Mouse (Mus musculus) lung, embryonic 15.5 days (tissue): ENCODE data around the gene Mcrs1. TPM values are rescaled to one million over a fixed set of nuclear protein-coding genes. Genes with fewer than 3 reads are reported as not detected.
A peak's percentile ranks its signal among the peaks of the same experiment; 100 is the strongest.

Experiments used
- ATAC-seq: fragments of 200-750 bp; cut with Nextera tagmentation; 2 replicates; pipeline ENCODE4 v1.8.0; 2017; ENCODE audit warnings: moderate number of reproducible peaks, borderline replicate concordance; ENCODE audit not compliant: low FRiP score, low TSS enrichment; ENCODE audit errors: extremely low read depth
- H3K27ac ChIP-seq: fragments of 300-500 bp; sonication (generic); 2 replicates; pipeline ENCODE4 v1.5.1; 2015; ENCODE audit warnings: moderate library complexity, mild to moderate bottlenecking, inconsistent platforms
- H3K27me3 ChIP-seq: fragments of 300-500 bp; sonication (generic); 2 replicates; pipeline ENCODE4 v1.6.1; 2015; ENCODE audit warnings: inconsistent platforms
- H3K36me3 ChIP-seq: fragments of 300-500 bp; sonication (generic); 2 replicates; pipeline ENCODE4 v1.6.1; 2015; ENCODE audit warnings: inconsistent platforms
- H3K4me1 ChIP-seq: fragments of 300-500 bp; sonication (generic); 2 replicates; pipeline ENCODE4 v1.6.1; 2015; ENCODE audit warnings: inconsistent platforms
- H3K4me2 ChIP-seq: fragments of 300-500 bp; sonication (generic); 2 replicates; pipeline ENCODE4 v1.6.1; 2015; ENCODE audit warnings: inconsistent platforms, mild to moderate bottlenecking, moderate library complexity
- H3K4me3 ChIP-seq: fragments of 300-500 bp; sonication (generic); 2 replicates; pipeline ENCODE4 v1.5.1; 2015; ENCODE audit warnings: mild to moderate bottlenecking, inconsistent platforms
- H3K9ac ChIP-seq: fragments of 300-500 bp; sonication (generic); 2 replicates; pipeline ENCODE4 v1.6.1; 2015; ENCODE audit warnings: inconsistent platforms
- H3K9me3 ChIP-seq: fragments of 300-500 bp; sonication (generic); 2 replicates; pipeline ENCODE4 v1.6.1; 2016; ENCODE audit warnings: inconsistent platforms
- WGBS: fragments of 180-500 bp; shearing (Covaris S2); methylation state at CpG from one replicate; pipeline ENCODE4 v1.1.7; 2015; 5-methylcytosine and 5-hydroxymethylcytosine counted together
- polyA plus RNA-seq: library from polyadenylated mRNA; unstranded; fragments of >200 nt; fragmentation: Nextera tagmentation; extraction: Ambion mirVana; gene quantifications from 2 replicates; pipeline ENCODE4 v1.2.1, GENCODE M21; 2015

Mcrs1 gene
- polyA plus RNA-seq, result 141 TPM in 2 replicates

DNA sequence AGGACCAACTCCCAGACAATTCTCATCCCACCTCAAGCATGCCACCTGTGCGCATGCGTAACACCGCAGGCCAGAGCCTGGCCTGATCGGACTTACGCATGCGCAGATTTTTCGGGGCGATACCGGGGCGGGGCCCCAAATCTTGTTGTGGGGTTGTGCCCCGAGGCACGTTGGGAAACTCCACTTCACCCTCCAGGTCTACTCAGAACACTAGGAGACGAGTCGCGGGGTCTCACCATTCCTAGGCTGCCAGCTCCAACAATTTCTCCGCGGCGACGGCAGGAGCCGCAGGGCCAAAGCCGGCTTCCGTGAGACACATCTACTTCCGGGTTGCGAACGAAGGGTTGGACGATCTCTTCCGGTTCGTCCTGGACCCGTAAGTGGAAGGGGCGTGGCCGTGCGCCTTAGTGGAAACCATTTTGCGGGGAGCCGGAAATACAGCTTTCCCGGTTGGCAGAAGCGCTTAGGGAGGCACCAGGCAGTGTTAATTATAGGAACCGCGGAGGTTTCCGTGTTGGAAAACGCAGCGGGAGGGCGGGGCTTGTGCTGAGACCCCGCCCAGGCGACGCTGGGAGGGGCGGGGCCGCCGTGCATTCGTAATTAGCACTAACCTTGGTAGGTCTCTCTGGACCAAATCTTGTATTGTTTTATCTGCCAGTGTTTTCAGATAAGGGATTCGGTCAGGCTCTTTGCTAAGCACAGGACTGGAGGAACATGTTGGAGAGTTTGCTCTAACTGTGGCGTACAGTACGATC lies at the start of gene Mcrs1:
Mcrs1 (minus strand) TSS at position 336 of the 755 bp plus-strand sequence.
- Histone ChIP-seq H3K27ac (peak within 1 kb of the TSS; percentile 99), H3K27me3 (no peaks in the 10 kb centered on the region), H3K36me3 (peaks cover 16% of the 10 kb centered on the region), H3K9ac (peak within 1 kb of the TSS; percentile 65), H3K9me3 (no peaks in the 10 kb centered on the region), H3K4me1 (peaks cover 15% of the 10 kb centered on the region), H3K4me2 (peak within 1 kb of the TSS; percentile 80), H3K4me3 (peak within 1 kb of the TSS; percentile 85)
- WGBS, result under 1% methylated on average over 52 of the region's 52 CpGs
- ATAC-seq, result peak; percentile 94

DNA sequence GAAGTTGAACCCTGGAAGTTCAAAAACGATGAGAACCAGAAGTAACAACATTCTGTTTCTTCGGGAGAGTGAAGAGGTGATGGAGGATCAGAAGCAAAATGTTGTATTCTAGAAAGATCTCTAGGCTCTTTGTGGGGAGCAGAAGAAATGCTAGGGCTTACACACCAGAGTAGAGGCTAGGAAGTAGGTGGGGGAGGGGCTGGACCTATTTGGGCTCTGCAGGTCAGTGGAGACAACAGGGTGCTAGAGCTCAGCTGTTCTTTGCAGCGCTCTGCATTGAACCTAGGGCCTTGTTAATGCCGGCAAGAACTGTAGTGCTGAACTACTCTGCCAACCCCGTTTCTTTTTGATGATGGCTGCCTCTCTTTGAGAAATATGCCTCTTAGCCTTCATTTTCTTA lies 44.5 kb upstream of the Mcrs1 start:
- 32% methylated on average over 5 of the region's 5 CpGs for WGBS
- H3K36me3 ChIP-seq, result no peaks in the 10 kb centered on the region
- no peaks in the 10 kb centered on the region for H3K9me3 ChIP-seq
- ATAC-seq, result no peak
- H3K27ac ChIP-seq, result no peak overlapping the region
- peak overlapping the region; percentile 76 for H3K4me3 ChIP-seq
- peaks cover 10% of the 10 kb centered on the region for H3K4me1 ChIP-seq
- H3K27me3 ChIP-seq, result no peaks in the 10 kb centered on the region
- no peak overlapping the region for H3K9ac ChIP-seq
- H3K4me2 ChIP-seq, result peak overlapping the region; percentile 76

- Histone ChIP-seq H3K27ac (peak within 1 kb of the TSS; percentile 91), H3K36me3 (no peaks in the 10 kb centered on the region), H3K4me1 (peaks cover 10% of the 10 kb centered on the region), H3K4me2 (peak within 1 kb of the TSS; percentile 76), H3K9me3 (no peaks in the 10 kb centered on the region), H3K27me3 (no peaks in the 10 kb centered on the region), H3K9ac (peak within 1 kb of the TSS; percentile 66), H3K4me3 (peak within 1 kb of the TSS; percentile 76)
- peak; percentile 47 for ATAC-seq
- under 1% methylated on average over 16 of the region's 17 CpGs for WGBS
These were observed 43.8 kb upstream of the Mcrs1 start, which contains the start of gene Fam186b for GRCm38 (mm10) chr15:99295484-99295981. Gene Fam186b (minus strand): TSS chr15:99295888.

- Histone ChIP-seq H3K27ac (peak within 1 kb of the TSS; percentile 91), H3K4me1 (peaks cover 10% of the 10 kb centered on the region), H3K4me3 (peak within 1 kb of the TSS; percentile 76), H3K9ac (peak within 1 kb of the TSS; percentile 66), H3K36me3 (no peaks in the 10 kb centered on the region), H3K27me3 (no peaks in the 10 kb centered on the region), H3K9me3 (no peaks in the 10 kb centered on the region), H3K4me2 (peak within 1 kb of the TSS; percentile 76)
- under 1% methylated on average over 61 of the region's 64 CpGs for WGBS
- peak; percentile 97 for ATAC-seq
These were observed 43.1 kb upstream of the Mcrs1 start, which contains the start of gene Prpf40b for GRCm38 (mm10) chr15:99294813-99295374. Gene Prpf40b (plus strand): TSS chr15:99295087.

- H3K36me3 ChIP-seq, result no peaks in the 10 kb centered on the region
- ATAC-seq, result no peak
- peak overlapping the region; percentile 66 for H3K9ac ChIP-seq
- peaks cover 10% of the 10 kb centered on the region for H3K4me1 ChIP-seq
- peak overlapping the region; percentile 76 for H3K4me3 ChIP-seq
- H3K27me3 ChIP-seq, result no peaks in the 10 kb centered on the region
- H3K4me2 ChIP-seq, result peak overlapping the region; percentile 76
- WGBS, result 14% methylated on average over 16 of the region's 16 CpGs
- H3K9me3 ChIP-seq, result no peaks in the 10 kb centered on the region
- H3K27ac ChIP-seq, result 0 out of 2 replicates have a peak overlapping the region, but pooled peaks have one; percentile 91
These were observed 42.5 kb upstream of the Mcrs1 start for GRCm38 (mm10) chr15:99294287-99294686.

DNA sequence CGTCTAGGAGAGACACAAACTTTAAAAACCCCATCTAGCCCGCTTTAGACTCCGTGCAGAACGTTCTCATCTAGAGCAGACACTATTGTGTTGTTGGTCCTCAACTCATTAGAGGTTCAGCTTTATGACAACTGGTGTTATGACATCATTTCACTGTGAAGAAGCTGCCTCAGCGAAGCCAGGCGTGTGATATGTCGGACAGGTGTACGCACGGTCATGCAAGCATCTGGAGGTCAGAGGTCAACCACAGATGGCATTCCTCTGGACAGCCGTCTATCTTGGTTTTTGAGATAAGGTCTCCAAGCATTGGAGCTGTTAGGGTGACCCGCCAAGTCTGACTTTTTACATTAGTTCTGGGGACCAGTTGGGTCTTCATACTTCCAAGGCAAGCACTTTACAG lies 38.8 kb upstream of the Mcrs1 start:
- Histone ChIP-seq H3K36me3 (no peaks in the 10 kb centered on the region), H3K9ac (no peak overlapping the region), H3K27ac (no peak overlapping the region), H3K9me3 (no peaks in the 10 kb centered on the region), H3K4me2 (no peak overlapping the region), H3K4me3 (no peak overlapping the region), H3K27me3 (no peaks in the 10 kb centered on the region), H3K4me1 (peaks cover 6% of the 10 kb centered on the region)
- ATAC-seq, result no peak
- WGBS, result 74% methylated on average over 11 of the region's 11 CpGs

DNA sequence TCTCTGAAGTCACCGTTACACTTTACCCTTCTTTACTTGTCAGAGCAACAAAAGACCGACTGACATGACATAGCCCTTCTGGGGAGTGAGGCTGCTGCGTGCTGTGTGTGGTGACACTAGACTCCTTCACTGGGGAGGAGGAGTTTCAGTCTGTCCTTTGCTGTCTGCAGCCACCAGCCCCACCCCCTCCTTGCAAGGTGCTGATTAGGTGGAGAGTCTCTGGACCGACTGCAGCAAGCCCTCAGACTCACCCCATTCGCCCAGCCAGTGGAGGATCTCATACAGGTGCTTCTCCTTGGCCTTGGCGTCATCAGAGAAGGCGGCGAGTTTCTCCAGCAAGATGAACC lies 33.4 kb upstream of the Mcrs1 start:
- WGBS, result 41% methylated on average over 8 of the region's 8 CpGs
- ATAC-seq, result no peak
- no peaks in the 10 kb centered on the region for H3K27me3 ChIP-seq
- H3K4me3 ChIP-seq, result no peak overlapping the region
- no peaks in the 10 kb centered on the region for H3K9me3 ChIP-seq
- H3K4me1 ChIP-seq, result no peaks in the 10 kb centered on the region
- H3K36me3 ChIP-seq, result no peaks in the 10 kb centered on the region
- no peak overlapping the region for H3K9ac ChIP-seq
- H3K4me2 ChIP-seq, result no peak overlapping the region
- no peak overlapping the region for H3K27ac ChIP-seq

- no peak overlapping the region for H3K4me3 ChIP-seq
- no peak overlapping the region for H3K4me2 ChIP-seq
- H3K9ac ChIP-seq, result no peak overlapping the region
- no peaks in the 10 kb centered on the region for H3K36me3 ChIP-seq
- H3K9me3 ChIP-seq, result no peaks in the 10 kb centered on the region
- H3K27me3 ChIP-seq, result no peaks in the 10 kb centered on the region
- H3K4me1 ChIP-seq, result no peaks in the 10 kb centered on the region
- peak; percentile 57; the same call in 1 of the 2 replicates for ATAC-seq
- no peak overlapping the region for H3K27ac ChIP-seq
- WGBS, result 28% methylated on average over 14 of the region's 14 CpGs
These were observed 32.9 kb upstream of the Mcrs1 start for GRCm38 (mm10) chr15:99284527-99285188.

DNA sequence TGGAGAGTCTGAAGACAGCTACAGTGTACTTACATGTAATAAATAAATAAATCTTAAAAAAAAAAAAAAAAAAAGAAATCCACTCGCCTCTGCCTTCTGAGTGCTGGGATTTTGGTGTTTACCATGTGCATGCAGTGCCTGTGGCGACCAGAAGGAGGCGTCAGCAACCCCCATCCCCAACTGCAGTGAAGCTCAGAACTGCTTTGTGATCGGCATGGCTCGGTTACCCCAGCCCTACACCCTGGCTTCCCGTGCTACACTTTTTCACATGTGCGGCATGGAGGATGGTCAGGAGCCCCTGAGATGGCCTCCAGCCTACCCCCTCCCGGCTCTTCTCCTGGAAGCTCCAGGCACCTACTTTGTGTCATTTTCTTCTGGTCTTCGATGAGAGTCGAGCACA lies 31.7 kb upstream of the Mcrs1 start:
- Histone ChIP-seq H3K27me3 (no peaks in the 10 kb centered on the region), H3K4me1 (no peaks in the 10 kb centered on the region), H3K27ac (no peak overlapping the region), H3K9me3 (no peaks in the 10 kb centered on the region), H3K36me3 (no peaks in the 10 kb centered on the region), H3K9ac (no peak overlapping the region), H3K4me2 (no peak overlapping the region), H3K4me3 (no peak overlapping the region)
- ATAC-seq, result no peak
- 61% methylated on average over 10 of the region's 10 CpGs for WGBS

- 68% methylated on average over 7 of the region's 7 CpGs for WGBS
- H3K9ac ChIP-seq, result no peak overlapping the region
- no peak overlapping the region for H3K27ac ChIP-seq
- H3K9me3 ChIP-seq, result no peaks in the 10 kb centered on the region
- ATAC-seq, result no peak
- no peak overlapping the region for H3K4me2 ChIP-seq
- H3K4me3 ChIP-seq, result no peak overlapping the region
- H3K27me3 ChIP-seq, result no peaks in the 10 kb centered on the region
- no peaks in the 10 kb centered on the region for H3K36me3 ChIP-seq
- H3K4me1 ChIP-seq, result no peaks in the 10 kb centered on the region
These were observed 26.5 kb upstream of the Mcrs1 start for GRCm38 (mm10) chr15:99278271-99278670.

GRCm38 (mm10) chr15:99276095-99276494 lies 24.3 kb upstream of the Mcrs1 start:
- no peak for ATAC-seq
- WGBS, result 78% methylated on average over 8 of the region's 8 CpGs
- no peaks in the 10 kb centered on the region for H3K9me3 ChIP-seq
- H3K9ac ChIP-seq, result no peak overlapping the region
- no peak overlapping the region for H3K4me3 ChIP-seq
- H3K4me2 ChIP-seq, result no peak overlapping the region
- no peaks in the 10 kb centered on the region for H3K27me3 ChIP-seq
- H3K27ac ChIP-seq, result no peak overlapping the region
- H3K36me3 ChIP-seq, result no peaks in the 10 kb centered on the region
- no peaks in the 10 kb centered on the region for H3K4me1 ChIP-seq

- WGBS, result 15% methylated on average over 4 of the region's 4 CpGs
- ATAC-seq, result 0 out of 2 replicates have a peak, but pooled peaks have one; percentile 37
- no peaks in the 10 kb centered on the region for H3K9me3 ChIP-seq
These were observed 13.9 kb upstream of the Mcrs1 start for GRCm38 (mm10) chr15:99265679-99266078.

More at GRCm38 (mm10) chr15:99265679-99266078, 13.9 kb upstream of the Mcrs1 start:
- no peaks in the 10 kb centered on the region for H3K4me1 ChIP-seq
- H3K4me2 ChIP-seq, result no peak overlapping the region
- H3K36me3 ChIP-seq, result no peaks in the 10 kb centered on the region
- no peak overlapping the region for H3K27ac ChIP-seq
- no peak overlapping the region for H3K4me3 ChIP-seq
- no peak overlapping the region for H3K9ac ChIP-seq
- H3K27me3 ChIP-seq, result no peaks in the 10 kb centered on the region
